Mouse (Mus musculus) thymus, adult 2 months (tissue): ENCODE measurements at regions not wholly inside any gene's neighbourhood (a gene's known extent, or its start where the extent isn't known, plus 50 kb on each side); places are given as distances from the start of the nearest gene placed in this dataset.

Source experiments
- CTCF ChIP-seq: fragments of 200-500 bp; IDR thresholded peaks from 2 replicates; pipeline ENCODE4 v1.5.1; 2012; ENCODE audit warnings: mild to moderate bottlenecking, control low read depth, low read length, moderate library complexity, borderline replicate concordance; ENCODE audit not compliant: control insufficient read depth, poor library complexity, insufficient read depth; ENCODE audit errors: extremely low read depth
- POLR2A ChIP-seq: fragments of 200-500 bp; IDR thresholded peaks from 2 replicates; pipeline ENCODE4 v1.6.1; 2012; ENCODE audit warnings: mild to moderate bottlenecking, low read length, control low read depth, moderate library complexity; ENCODE audit not compliant: control insufficient read depth, poor library complexity, insufficient read depth; ENCODE audit errors: extremely low read depth

- no peak for TF ChIP-seq POLR2A
- TF ChIP-seq CTCF = no peak
Measured at GRCm38 (mm10) chr5:119348303-119348702, 322.2 kb upstream of the Tbx3 start.
